9 mouse cellular contexts compared by ENCODE assay signal in the genomic region with DNA sequence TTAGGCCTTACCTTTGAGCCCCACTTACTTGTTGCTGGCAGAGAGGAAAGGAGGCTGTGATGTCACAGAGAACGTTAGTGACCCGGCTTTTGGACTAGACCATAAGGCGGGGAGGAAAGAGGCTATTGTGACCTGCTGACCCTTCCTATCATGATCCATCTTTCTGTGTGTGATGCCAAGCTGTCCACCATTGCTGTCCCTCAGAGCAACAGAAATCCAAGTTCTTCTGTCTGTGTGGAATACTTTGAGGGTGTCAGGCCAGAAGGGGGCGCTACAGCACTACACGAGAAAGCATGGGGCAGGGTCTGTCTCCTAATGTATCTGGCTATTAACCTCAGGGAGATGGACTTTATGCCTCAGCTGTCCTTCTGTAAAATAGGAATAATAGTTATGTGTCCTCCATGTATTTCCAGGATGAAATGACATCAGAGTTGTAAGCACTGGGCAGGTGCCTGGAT. TPM values are rescaled to one million over a fixed set of nuclear protein-coding genes. Genes with fewer than 3 reads are reported as not detected.
A peak's percentile ranks its signal among the peaks of the same experiment; 100 is the strongest.
DNase-seq lines count a peak whose midpoint lies in the region; ATAC-seq and TF ChIP-seq lines count a peak whose summit lies in the region.
"Had no signal": no experiment of that assay in that cellular context is flagged by ENCODE, and none has a peak within 500 bp of the region (broad histone marks: within the 10 kb centered on the region; RNA-seq: fewer than 3 reads in every experiment).

A gene (minus strand): TSS at position 51 of the 458 bp plus-strand sequence.

- H3K9me3 ChIP-seq in kidney, embryonic 16.5 days (ENCODE audit: low read length): no peaks in the 10 kb centered on the region
- peaks cover 5% of the 10 kb centered on the region for H3K9me3 ChIP-seq in CH12.LX (replicated peaks; ENCODE audit: low read length)
- no peaks in the 10 kb centered on the region for H3K9me3 ChIP-seq in liver, embryonic 14.5 days (ENCODE audit: control insufficient read depth, low read length)
- H3K9me3 ChIP-seq: lung, embryonic 15.5 days had no signal

- in situ Hi-C loops in CH12.LX (cut with MboI; ENCODE audit: low pct_ligation_motif_present, low pct_unique_long_range_greater_than_20kb, low sequenced_read_pairs): loop anchor here (25.0 kb wide), 1 partner anchor 865 kb away; no protein-coding TSS in a partner anchor

- TF ChIP-seq CTCF in CH12.LX (conservative IDR thresholded peaks at IDR 0.05 in 1 of 2, IDR thresholded peaks at IDR 0.05 in 1 of 2; ENCODE audit: low read depth in 2 of 2, low read length in 2 of 2): peak; percentile 79 to 91
- TF ChIP-seq CTCF in liver, embryonic 14.5 days (IDR thresholded peaks at IDR 0.05; ENCODE audit: low read depth): peak; percentile 64

- no peaks in the 10 kb centered on the region for H3K79me2 ChIP-seq in CH12.LX (replicated peaks; ENCODE audit: control insufficient read depth, extremely low read depth, insufficient read depth, poor library complexity, severe bottlenecking)

- TF ChIP-seq POLR2A in CH12.LX (IDR thresholded peaks at IDR 0.05; ENCODE audit: low read depth, low read length): no peak

- WGBS in kidney, embryonic 16.5 days: 61% methylated on average over 5 of the region's 5 CpGs
- WGBS in liver, embryonic 14.5 days (ENCODE audit: insufficient replicate concordance): 37% methylated on average over 5 of the region's 5 CpGs

- TF ChIP-seq EP300 in CH12.LX (IDR thresholded peaks at IDR 0.05; ENCODE audit: low read length): no peak
- no peak for TF ChIP-seq EP300 in liver, embryonic 14.5 days (IDR thresholded peaks at IDR 0.05; ENCODE audit: low read depth)

- no peak within 1 kb of the TSS for H3K4me2 ChIP-seq in kidney, embryonic 16.5 days (replicated peaks; ENCODE audit: low read depth, low read length)
- peak within 1 kb of the TSS; percentile 52 for H3K4me2 ChIP-seq in CH12.LX (ENCODE audit: insufficient read depth, low read depth, poor library complexity, severe bottlenecking)
- H3K4me2 ChIP-seq in liver, embryonic 14.5 days (ENCODE audit: low read depth): no peak within 1 kb of the TSS
- H3K4me2 ChIP-seq: lung, embryonic 15.5 days had no signal

- dilution Hi-C loops in CH12.LX (cut with MboI; ENCODE audit: extremely low pct_ligation_motif_present, extremely low pct_unique_long_range_greater_than_20kb, low sequenced_read_pairs): no loop called here

- TF ChIP-seq RAD21 in CH12.LX (IDR thresholded peaks at IDR 0.05; ENCODE audit: low read depth, low read length): peak; percentile 92

- no peak within 1 kb of the TSS for H3K27ac ChIP-seq in kidney, embryonic 16.5 days (ENCODE audit: low read length)
- no peak within 1 kb of the TSS for H3K27ac ChIP-seq in CH12.LX (ENCODE audit: insufficient read depth, low read depth)
- H3K27ac ChIP-seq in liver, embryonic 14.5 days: no peak within 1 kb of the TSS
- H3K27ac ChIP-seq: lung, embryonic 15.5 days had no signal

- peak; percentile 39 for DNase-seq in kidney, postnatal 10 days
- peak; percentile 67 for DNase-seq in CH12.LX (ENCODE audit: extremely low read depth)
- peak; percentile 29 for DNase-seq in T-cell, adult 2 months (ENCODE audit: low spot score)
- peak in 1 of 3 experiments; percentile 6 for DNase-seq in liver, embryonic 14.5 days (ENCODE audit: low read depth in 3 of 3, low spot score in 3 of 3)
- DNase-seq in layer of hippocampus, adult 8-10 months (ENCODE audit: low spot score in 2 of 2): no peak
- DNase-seq in gastrocnemius, postnatal 25 days: no peak

- H3K4me1 ChIP-seq in kidney, embryonic 16.5 days (ENCODE audit: insufficient read depth, low read length): no peaks in the 10 kb centered on the region
- H3K4me1 ChIP-seq in CH12.LX (ENCODE audit: control insufficient read depth in 1 of 2, insufficient read depth in 2 of 2): peaks cover 10% of the 10 kb centered on the region in 2 experiments
- no peaks in the 10 kb centered on the region for H3K4me1 ChIP-seq in liver, embryonic 14.5 days (replicated peaks; ENCODE audit: control insufficient read depth in 2 of 2, insufficient read depth in 2 of 2, low read length in 1 of 2)
- H3K4me1 ChIP-seq: lung, embryonic 15.5 days had no signal

- no peak within 1 kb of the TSS for H3K4me3 ChIP-seq in kidney, embryonic 16.5 days (ENCODE audit: low read length)
- no peak within 1 kb of the TSS for H3K4me3 ChIP-seq in CH12.LX (replicated peaks in 1 of 3; ENCODE audit: low read depth in 2 of 3, low read length in 2 of 3, poor library complexity in 1 of 3)
- no peak within 1 kb of the TSS for H3K4me3 ChIP-seq in liver, embryonic 14.5 days (ENCODE audit: insufficient read depth in 1 of 2, low read depth in 2 of 2, low read length in 2 of 2)
- H3K4me3 ChIP-seq: lung, embryonic 15.5 days had no signal

- H3K36me3 ChIP-seq in kidney, embryonic 16.5 days (ENCODE audit: insufficient read depth, low read length): no peaks in the 10 kb centered on the region
- no peaks in the 10 kb centered on the region for H3K36me3 ChIP-seq in CH12.LX (replicated peaks in 1 of 2; ENCODE audit: control insufficient read depth in 1 of 2, insufficient read depth in 1 of 2, low read length in 1 of 2)
- H3K36me3 ChIP-seq in liver, embryonic 14.5 days (replicated peaks; ENCODE audit: control insufficient read depth, insufficient read depth, low read depth): no peaks in the 10 kb centered on the region
- H3K36me3 ChIP-seq: lung, embryonic 15.5 days had no signal

- no peak within 1 kb of the TSS for H3K9ac ChIP-seq in kidney, embryonic 16.5 days (replicated peaks; ENCODE audit: low read length)
- H3K9ac ChIP-seq in CH12.LX (ENCODE audit: insufficient read depth, low read depth): no peak within 1 kb of the TSS
- no peak within 1 kb of the TSS for H3K9ac ChIP-seq in liver, embryonic 14.5 days (replicated peaks)
- H3K9ac ChIP-seq: lung, embryonic 15.5 days had no signal

- no peaks in the 10 kb centered on the region for H3K27me3 ChIP-seq in kidney, embryonic 16.5 days (ENCODE audit: insufficient read depth, low read length)
- H3K27me3 ChIP-seq in CH12.LX (replicated peaks): peaks cover 1% of the 10 kb centered on the region
- no peaks in the 10 kb centered on the region for H3K27me3 ChIP-seq in liver, embryonic 14.5 days (ENCODE audit: control insufficient read depth, insufficient read depth, low read length)
- H3K27me3 ChIP-seq: lung, embryonic 15.5 days had no signal

- ATAC-seq in kidney, embryonic 16.5 days (ENCODE audit: low FRiP score, low TSS enrichment): no peak
- no peak for ATAC-seq in liver, embryonic 14.5 days (ENCODE audit: insufficient read depth)

TF ChIP-seq in CH12.LX, 34 proteins besides CTCF, POLR2A, EP300 and RAD21:
- TF ChIP-seq PAX5 (IDR thresholded peaks at IDR 0.05; ENCODE audit: low read length): no peak
- TF ChIP-seq ZKSCAN1 (IDR thresholded peaks at IDR 0.05; ENCODE audit: borderline replicate concordance, low read depth, low read length): no peak
- TF ChIP-seq USF1 (IDR thresholded peaks at IDR 0.05; ENCODE audit: low read depth, low read length): no peak
- peak; percentile 92 for TF ChIP-seq SMC3 (IDR thresholded peaks at IDR 0.05; ENCODE audit: low read depth, low read length)
- TF ChIP-seq MEF2A (IDR thresholded peaks at IDR 0.05; ENCODE audit: borderline replicate concordance, low read depth, low read length): no peak
- TF ChIP-seq ELF1 (IDR thresholded peaks at IDR 0.05; ENCODE audit: low read depth, low read length): no peak
- no peak for TF ChIP-seq CHD1 (IDR thresholded peaks at IDR 0.05; ENCODE audit: low read depth, low read length)
- TF ChIP-seq MAZ (IDR thresholded peaks at IDR 0.05; ENCODE audit: low read depth, low read length): no peak
- TF ChIP-seq ZC3H11A (IDR thresholded peaks at IDR 0.05; ENCODE audit: low read depth, low read length): peak; percentile 78

RNA-seq across cellular contexts. Expression of the gene that starts here (rescaled TPM):
- not detected in 2 replicates for polyA plus RNA-seq in kidney, embryonic 16.5 days (2015; fragmentation: Nextera tagmentation; extraction: Ambion mirVana)
- total RNA-seq in CH12.LX (2012; rRNA removed): not detected in 2 replicates
- not detected in 2 replicates for total RNA-seq in CH12.LX (2014; rRNA removed)
- not detected in 2 replicates for polyA plus RNA-seq in CH12.LX (2012; ENCODE audit: insufficient read length, low read depth)
- polyA plus RNA-seq in liver, embryonic 14.5 days (2012; rRNA removed): not detected in 2 replicates
- polyA plus RNA-seq in liver, embryonic 14.5 days (2014; fragmentation: Nextera tagmentation; extraction: Ambion mirVana): not detected in 2 replicates
- total RNA-seq in layer of hippocampus, adult 8-10 months (2022): not detected
- total RNA-seq in gastrocnemius, postnatal 25 days (2021): not detected
- polyA plus RNA-seq: lung, embryonic 15.5 days; stomach, embryonic 14.5 days had no signal

Comparison
In these comparisons a context has a peak if more than half of its experiments do, and no peak if none do; other contexts are left out.
1. Peak in DNase-seq and H3K4me2 ChIP-seq in CH12.LX; RNA of the gene not detected or under 1 TPM.
2. DNase-seq: peak in kidney, postnatal 10 days (single experiment) and T-cell, adult 2 months (single experiment); none in layer of hippocampus, adult 8-10 months (0 of 2) and gastrocnemius, postnatal 25 days (single experiment).